Mouse (Mus musculus) neural tube, embryonic 15.5 days (tissue): ENCODE results near the gene Kidins220. TPM values are rescaled to one million over a fixed set of nuclear protein-coding genes. Genes with fewer than 3 reads are reported as not detected.
A peak's percentile ranks its signal among the peaks of the same experiment; 100 is the strongest.

Source experiments
- ATAC-seq: fragments of 200-750 bp; cut with Nextera tagmentation; 2 replicates; pipeline ENCODE4 v1.8.0; 2017; ENCODE audit warnings: mild to moderate bottlenecking, moderate TSS enrichment, moderate library complexity; ENCODE audit not compliant: low FRiP score
- H3K27ac ChIP-seq: fragments of 300-500 bp; sonication (generic); replicated peaks from 2 replicates; pipeline ENCODE4 v1.5.1; 2015; ENCODE audit warnings: mild to moderate bottlenecking, inconsistent platforms
- H3K27me3 ChIP-seq: fragments of 300-500 bp; sonication (generic); replicated peaks from 2 replicates; pipeline ENCODE4 v1.6.1; 2015; ENCODE audit warnings: inconsistent platforms
- H3K36me3 ChIP-seq: fragments of 300-500 bp; sonication (generic); 2 replicates; pipeline ENCODE4 v1.6.1; 2015; ENCODE audit warnings: inconsistent platforms
- H3K4me1 ChIP-seq: fragments of 300-500 bp; sonication (generic); 2 replicates; pipeline ENCODE4 v1.6.1; 2015; ENCODE audit warnings: inconsistent platforms
- H3K4me2 ChIP-seq: fragments of 300-500 bp; sonication (generic); 2 replicates; pipeline ENCODE4 v1.6.1; 2015; ENCODE audit warnings: inconsistent platforms, mild to moderate bottlenecking, moderate library complexity
- H3K4me3 ChIP-seq: fragments of 300-500 bp; sonication (generic); replicated peaks from 2 replicates; pipeline ENCODE4 v1.5.1; 2015; ENCODE audit warnings: mild to moderate bottlenecking, inconsistent platforms
- H3K9ac ChIP-seq: fragments of 300-500 bp; sonication (generic); replicated peaks from 2 replicates; pipeline ENCODE4 v1.6.1; 2015; ENCODE audit warnings: mild to moderate bottlenecking, inconsistent platforms
- H3K9me3 ChIP-seq: fragments of 300-500 bp; sonication (generic); replicated peaks from 2 replicates; pipeline ENCODE4 v1.6.1; 2016; ENCODE audit warnings: inconsistent platforms
- WGBS: fragments of 180-500 bp; shearing (Covaris S2); methylation state at CpG from one replicate; pipeline ENCODE4 v1.1.7; 2015; ENCODE audit warnings: mixed read lengths; 5-methylcytosine and 5-hydroxymethylcytosine counted together
- polyA plus RNA-seq: library from polyadenylated mRNA; unstranded; fragments of >200 nt; fragmentation: Nextera tagmentation; extraction: Ambion mirVana; gene quantifications from 2 replicates; pipeline ENCODE4 v1.2.1, GENCODE M21; 2015

The Kidins220 gene
- polyA plus RNA-seq, 1 experiment from 2014 or later = 108 TPM

GRCm38 (mm10) chr12:25010416-25010815, 35.7 kb downstream of the Kidins220 start:
- Histone ChIP-seq H3K4me1 (no peaks in the 10 kb centered on the region), H3K4me3 (no peak overlapping the region), H3K27me3 (no peaks in the 10 kb centered on the region), H3K9me3 (no peaks in the 10 kb centered on the region), H3K27ac (no peak overlapping the region), H3K9ac (no peak overlapping the region), H3K4me2 (no peak overlapping the region), H3K36me3 (peaks cover 87% of the 10 kb centered on the region)
- ATAC-seq = no peak
- 94% methylated on average over 1 of the region's 1 CpGs for whole genome bisulfite sequencing

DNA sequence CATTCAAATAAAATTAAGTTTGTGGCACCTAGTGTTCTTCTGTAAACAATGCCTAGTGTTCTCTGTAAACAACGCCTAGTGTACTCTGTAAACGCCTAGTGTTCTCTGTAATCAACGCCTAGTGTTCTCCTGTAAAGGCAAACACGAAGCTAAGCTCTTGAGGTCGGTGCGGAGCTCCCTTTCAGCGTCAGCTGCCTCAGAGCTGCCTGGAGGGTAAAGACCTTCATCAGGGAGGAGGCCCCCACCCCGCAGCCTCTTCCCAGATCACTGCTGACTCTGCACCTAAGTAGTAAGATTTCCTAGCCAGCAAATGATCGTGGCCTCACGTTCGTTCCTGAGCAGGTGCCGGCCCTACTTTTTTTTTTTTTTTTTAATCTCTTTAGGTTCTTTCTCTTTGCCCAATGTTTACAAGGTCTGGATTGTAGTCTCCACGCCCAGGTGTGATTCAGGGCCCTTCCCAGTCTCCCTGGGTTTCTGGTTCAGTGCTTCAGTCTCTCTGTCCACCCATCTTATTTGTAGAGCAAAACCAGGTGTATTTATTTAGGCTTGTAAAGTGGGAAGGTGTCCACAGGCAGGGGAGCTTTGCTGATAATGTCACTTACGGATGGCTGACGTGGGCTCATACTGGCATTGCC, 37.1 kb downstream of the Kidins220 start:
- 77% methylated on average over 15 of the region's 15 CpGs for WGBS

DNA sequence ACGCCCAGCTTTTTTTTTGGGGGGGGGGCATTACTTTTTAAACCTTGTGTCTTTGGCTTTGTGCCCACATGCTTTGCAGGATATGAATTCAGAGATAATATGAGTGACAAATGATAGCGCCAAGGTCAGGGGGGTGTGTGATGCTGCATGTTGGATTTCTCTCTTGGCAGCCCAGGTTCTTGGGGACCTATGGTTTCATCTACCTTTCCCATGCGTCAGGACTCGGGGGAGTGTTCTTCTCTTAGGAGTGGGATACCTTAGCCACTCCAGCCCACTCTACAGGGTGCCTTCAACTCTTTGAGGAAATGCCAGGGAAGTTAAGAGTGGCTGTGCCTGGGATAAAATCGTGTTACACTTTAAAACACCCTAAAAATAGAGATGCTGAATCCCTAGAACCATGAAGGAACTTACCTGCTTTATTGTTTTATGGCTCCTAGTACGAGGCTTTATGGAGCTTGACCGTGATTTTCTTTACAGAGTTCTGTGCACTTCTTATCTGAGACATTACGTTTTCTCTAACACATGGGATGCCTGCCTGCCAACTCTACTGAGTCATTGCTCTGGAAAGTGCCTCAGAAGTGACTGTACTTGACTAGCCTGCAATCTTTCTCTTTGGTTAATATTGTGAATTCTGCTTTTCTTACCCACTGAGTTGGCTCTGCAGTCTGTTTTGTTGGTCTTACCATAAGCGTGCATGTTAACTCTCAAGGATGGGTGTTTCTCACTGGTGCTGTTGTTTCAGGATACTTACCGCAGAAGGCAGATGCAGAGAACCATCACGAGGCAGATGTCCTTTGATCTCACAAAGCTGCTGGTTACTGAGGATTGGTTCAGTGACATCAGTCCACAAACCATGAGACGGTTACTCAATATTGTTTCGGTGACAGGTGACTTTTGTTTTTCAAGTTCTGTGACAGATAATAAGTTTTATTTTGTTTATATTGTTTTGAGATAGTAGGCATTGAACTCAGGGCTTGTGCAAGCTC, 38.1 kb downstream of the Kidins220 start:
- Histone ChIP-seq H3K4me3 (no peak overlapping the region), H3K36me3 (peaks cover 89% of the 10 kb centered on the region), H3K4me2 (no peak overlapping the region), H3K9me3 (no peaks in the 10 kb centered on the region), H3K9ac (no peak overlapping the region), H3K27me3 (no peaks in the 10 kb centered on the region), H3K4me1 (no peaks in the 10 kb centered on the region), H3K27ac (no peak overlapping the region)
- ATAC-seq = no peak
- WGBS = 73% methylated on average over 13 of the region's 13 CpGs

More for the DNA sequence above, 37.1 kb downstream of the Kidins220 start:
- no peaks in the 10 kb centered on the region for H3K9me3 ChIP-seq
- no peak overlapping the region for H3K4me3 ChIP-seq
- no peaks in the 10 kb centered on the region for H3K4me1 ChIP-seq
- H3K4me2 ChIP-seq = no peak overlapping the region
- ATAC-seq = no peak
- H3K27me3 ChIP-seq = no peaks in the 10 kb centered on the region
- H3K9ac ChIP-seq = no peak overlapping the region
- H3K36me3 ChIP-seq = peaks cover 89% of the 10 kb centered on the region
- H3K27ac ChIP-seq = no peak overlapping the region

DNA sequence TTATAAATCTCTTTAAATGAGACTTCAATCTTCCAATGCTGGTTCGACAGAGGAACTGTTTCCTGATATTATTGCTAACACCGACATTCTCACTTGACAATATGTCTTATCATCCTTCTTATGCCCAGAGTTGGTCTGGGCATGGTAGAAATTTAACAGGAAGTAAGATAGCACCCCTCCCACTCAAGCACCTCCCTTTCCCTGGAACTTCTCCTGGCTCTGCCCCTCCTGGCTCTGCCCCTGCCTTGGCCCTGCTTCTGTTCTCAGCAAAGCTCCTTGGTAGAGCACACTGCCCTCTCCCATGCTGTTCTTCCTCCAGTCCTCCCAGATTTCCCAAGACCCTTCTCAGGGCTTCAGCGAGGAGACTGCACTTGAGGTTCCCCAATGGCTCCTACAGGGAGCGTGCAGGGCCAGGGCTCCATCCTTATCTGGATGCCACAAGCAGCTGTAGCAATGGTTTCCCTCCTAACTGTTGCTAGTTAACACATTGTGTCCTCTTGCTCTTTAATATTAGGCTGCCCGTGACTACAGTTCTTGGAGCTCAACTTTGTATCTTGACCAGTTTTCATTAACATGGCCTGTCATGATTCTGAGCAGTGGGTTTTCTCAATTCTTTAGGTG, 39.7 kb downstream of the Kidins220 start:
- Histone ChIP-seq H3K36me3 (peaks cover 92% of the 10 kb centered on the region), H3K27me3 (no peaks in the 10 kb centered on the region)
- WGBS = 95% methylated on average over 5 of the region's 5 CpGs

GRCm38 (mm10) chr12:25014938-25015337, 40.2 kb downstream of the Kidins220 start:
- Histone ChIP-seq H3K27me3 (no peaks in the 10 kb centered on the region), H3K4me1 (no peaks in the 10 kb centered on the region), H3K36me3 (peaks cover 93% of the 10 kb centered on the region), H3K27ac (no peak overlapping the region), H3K9me3 (no peaks in the 10 kb centered on the region), H3K9ac (no peak overlapping the region), H3K4me3 (no peak overlapping the region), H3K4me2 (no peak overlapping the region)
- 96% methylated on average over 7 of the region's 7 CpGs for WGBS
- no peak for ATAC-seq

More for the DNA sequence above, 39.7 kb downstream of the Kidins220 start:
- no peak overlapping the region for H3K9ac ChIP-seq
- ATAC-seq = no peak
- no peak overlapping the region for H3K27ac ChIP-seq
- no peak overlapping the region for H3K4me3 ChIP-seq
- no peak overlapping the region for H3K4me2 ChIP-seq
- no peaks in the 10 kb centered on the region for H3K9me3 ChIP-seq
- no peaks in the 10 kb centered on the region for H3K4me1 ChIP-seq

GRCm38 (mm10) chr12:25016995-25017394, 42.3 kb downstream of the Kidins220 start:
- 84% methylated on average over 4 of the region's 4 CpGs for WGBS
- no peak overlapping the region for H3K4me3 ChIP-seq
- ATAC-seq = no peak

GRCm38 (mm10) chr12:25021057-25021456, 46.3 kb downstream of the Kidins220 start:
- Histone ChIP-seq H3K4me2 (no peak overlapping the region), H3K27ac (no peak overlapping the region), H3K9me3 (no peaks in the 10 kb centered on the region), H3K4me1 (no peaks in the 10 kb centered on the region), H3K9ac (no peak overlapping the region), H3K36me3 (peaks cover 53% of the 10 kb centered on the region), H3K27me3 (no peaks in the 10 kb centered on the region), H3K4me3 (no peak overlapping the region)
- WGBS = 88% methylated on average over 5 of the region's 5 CpGs
- no peak for ATAC-seq

More at GRCm38 (mm10) chr12:25016995-25017394, 42.3 kb downstream of the Kidins220 start:
- H3K27me3 ChIP-seq = no peaks in the 10 kb centered on the region
- no peaks in the 10 kb centered on the region for H3K9me3 ChIP-seq
- no peaks in the 10 kb centered on the region for H3K4me1 ChIP-seq
- H3K9ac ChIP-seq = no peak overlapping the region
- no peak overlapping the region for H3K4me2 ChIP-seq
- H3K36me3 ChIP-seq = peaks cover 82% of the 10 kb centered on the region
- H3K27ac ChIP-seq = no peak overlapping the region

GRCm38 (mm10) chr12:25024862-25025545, 50.3 kb downstream of the Kidins220 start:
- Histone ChIP-seq H3K9ac (no peak overlapping the region), H3K4me2 (no peak overlapping the region), H3K9me3 (no peaks in the 10 kb centered on the region), H3K27me3 (no peaks in the 10 kb centered on the region), H3K4me1 (no peaks in the 10 kb centered on the region), H3K4me3 (no peak overlapping the region), H3K36me3 (peaks cover 26% of the 10 kb centered on the region), H3K27ac (no peak overlapping the region)
- WGBS = 65% methylated on average over 9 of the region's 9 CpGs
- ATAC-seq = no peak; the same call in 1 of the 2 replicates

DNA sequence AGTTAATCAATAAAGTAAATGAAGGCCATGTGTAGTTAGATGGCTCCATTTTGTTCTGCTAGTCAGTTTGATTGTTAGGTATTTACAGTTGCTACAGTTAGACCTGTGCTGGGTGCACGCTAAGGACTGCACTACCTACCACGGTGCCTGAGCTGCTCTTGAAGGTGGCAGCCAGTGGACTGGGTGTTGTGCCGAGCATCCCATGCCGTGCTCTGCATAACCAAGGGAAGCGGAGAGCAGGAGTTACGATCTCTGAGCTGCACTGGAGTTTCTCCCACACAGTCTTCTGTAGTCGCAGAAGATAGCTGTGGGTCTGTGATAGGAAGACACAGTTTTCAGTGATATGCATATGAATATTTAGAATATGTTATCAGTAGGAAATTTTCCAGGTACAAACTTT, 51.6 kb downstream of the Kidins220 start:
- no peak for ATAC-seq
- H3K9me3 ChIP-seq = no peaks in the 10 kb centered on the region
- H3K36me3 ChIP-seq = peaks cover 31% of the 10 kb centered on the region
- H3K27ac ChIP-seq = no peak overlapping the region
- H3K27me3 ChIP-seq = no peaks in the 10 kb centered on the region
- H3K4me1 ChIP-seq = no peaks in the 10 kb centered on the region
- 83% methylated on average over 7 of the region's 7 CpGs for WGBS
- no peak overlapping the region for H3K4me2 ChIP-seq
- no peak overlapping the region for H3K4me3 ChIP-seq
- H3K9ac ChIP-seq = no peak overlapping the region

GRCm38 (mm10) chr12:25027416-25027815, 52.7 kb downstream of the Kidins220 start:
- no peak overlapping the region for H3K4me2 ChIP-seq
- ATAC-seq = peak; percentile 52
- H3K36me3 ChIP-seq = peaks cover 31% of the 10 kb centered on the region
- no peak overlapping the region for H3K4me3 ChIP-seq
- WGBS = 27% methylated on average over 2 of the region's 2 CpGs
- H3K9me3 ChIP-seq = no peaks in the 10 kb centered on the region
- no peak overlapping the region for H3K9ac ChIP-seq
- no peaks in the 10 kb centered on the region for H3K27me3 ChIP-seq
- no peaks in the 10 kb centered on the region for H3K4me1 ChIP-seq
- no peak overlapping the region for H3K27ac ChIP-seq

GRCm38 (mm10) chr12:25033662-25034337, 59.1 kb downstream of the Kidins220 start:
- H3K4me1 ChIP-seq = peaks cover 22% of the 10 kb centered on the region
- peaks cover 24% of the 10 kb centered on the region for H3K36me3 ChIP-seq
- no peaks in the 10 kb centered on the region for H3K27me3 ChIP-seq
- H3K9me3 ChIP-seq = no peaks in the 10 kb centered on the region
- 13% methylated on average over 9 of the region's 9 CpGs for WGBS
- peak overlapping the region; percentile 13; the same call in 1 of the 2 replicates for H3K4me2 ChIP-seq
- H3K9ac ChIP-seq = no peak overlapping the region
- peak; percentile 76 for ATAC-seq
- peak overlapping the region; percentile 72 for H3K27ac ChIP-seq
- no peak overlapping the region for H3K4me3 ChIP-seq
